Mouse (Mus musculus) right cerebral cortex, postnatal 14 days (tissue): ENCODE results near the gene Kctd19.
A peak's percentile ranks its signal among the peaks of the same experiment; 100 is the strongest.

Source experiments
- DNase-seq: peaks from one replicate; pipeline ENCODE4 v3.0.0; 2022

Gene Kctd19

DNA sequence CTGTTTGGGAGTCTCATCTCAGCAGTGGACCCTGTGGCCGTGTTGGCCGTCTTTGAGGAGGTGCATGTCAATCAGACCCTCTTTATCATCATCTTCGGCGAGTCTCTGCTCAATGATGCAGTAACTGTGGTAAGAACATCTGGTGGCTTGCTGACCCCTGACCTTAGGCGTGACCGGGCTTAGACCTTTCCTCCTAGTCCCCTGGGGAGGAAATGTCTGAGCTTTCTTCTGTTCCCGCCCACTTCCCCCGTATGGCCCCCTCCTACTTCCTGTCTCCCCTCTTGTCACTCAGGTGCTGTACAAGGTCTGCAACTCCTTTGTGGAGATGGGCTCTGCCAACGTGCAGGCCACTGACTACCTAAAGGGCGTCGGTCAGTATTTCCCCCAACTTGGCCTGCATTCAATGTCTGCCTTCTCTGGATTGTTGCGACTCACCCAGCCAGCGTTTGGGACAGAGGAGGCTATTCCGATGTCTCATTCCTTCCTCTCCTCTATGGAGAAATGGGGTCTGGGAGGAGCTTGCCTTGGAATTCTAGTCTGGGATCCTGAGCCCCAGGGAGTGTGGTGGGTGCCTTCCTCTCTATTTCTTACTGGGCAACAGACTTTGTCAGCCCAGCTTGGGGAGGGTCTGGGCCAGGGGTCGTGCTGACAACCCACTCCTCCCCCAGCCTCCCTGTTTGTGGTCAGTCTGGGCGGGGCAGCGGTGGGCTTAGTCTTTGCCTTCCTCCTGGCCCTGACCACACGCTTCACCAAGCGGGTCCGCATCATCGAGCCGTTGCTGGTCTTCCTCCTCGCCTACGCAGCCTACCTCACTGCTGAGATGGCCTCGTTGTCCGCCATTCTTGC, 57.9 kb downstream of the Kctd19 start:
- no peak for DNase-seq

DNA sequence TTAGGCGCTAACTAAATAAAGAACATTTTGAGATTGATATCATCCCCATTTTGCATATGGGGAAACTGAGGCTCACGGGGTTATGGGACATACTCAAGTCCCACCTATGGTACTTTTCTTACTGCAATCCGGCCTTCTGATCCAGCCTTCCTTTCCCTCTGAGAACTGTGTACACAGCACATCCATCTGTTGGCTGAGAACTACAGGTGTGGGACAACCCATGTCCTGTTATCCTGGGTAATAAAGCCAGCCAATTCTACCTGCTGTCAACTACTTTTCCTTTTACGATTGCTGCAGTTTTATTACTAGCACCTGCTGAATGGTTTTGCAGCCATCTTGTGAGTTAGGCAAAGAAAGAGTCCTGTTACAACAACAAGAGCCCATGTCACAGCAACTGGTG, 58.8 kb downstream of the Kctd19 start:
- no peak for DNase-seq

DNA sequence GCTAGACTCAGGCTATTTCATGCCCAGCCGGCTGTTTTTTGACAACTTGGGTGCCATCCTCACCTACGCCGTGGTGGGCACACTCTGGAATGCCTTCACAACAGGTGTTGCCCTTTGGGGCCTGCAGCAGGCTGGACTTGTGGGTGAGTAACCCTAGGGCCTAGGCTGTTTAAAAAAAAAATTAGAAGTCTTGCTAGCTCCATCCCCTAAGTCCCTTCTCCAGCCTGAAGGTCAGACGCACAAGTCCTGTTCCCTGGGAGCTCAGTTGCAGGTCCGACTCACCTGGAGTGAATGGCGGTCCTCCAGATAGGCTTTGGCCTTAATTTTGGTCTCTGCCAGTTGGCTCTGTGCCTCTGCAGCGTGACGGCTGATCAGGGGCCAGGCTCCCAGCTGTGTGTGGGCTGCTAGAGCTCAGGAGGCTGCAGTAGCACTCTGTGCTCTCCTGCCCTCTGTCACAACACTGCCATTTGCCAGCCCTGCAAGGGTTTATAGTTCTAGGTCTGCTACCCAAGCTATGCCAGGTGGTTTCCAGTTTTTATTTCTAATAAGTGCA, 59.6 kb downstream of the Kctd19 start:
- no peak for DNase-seq

DNA sequence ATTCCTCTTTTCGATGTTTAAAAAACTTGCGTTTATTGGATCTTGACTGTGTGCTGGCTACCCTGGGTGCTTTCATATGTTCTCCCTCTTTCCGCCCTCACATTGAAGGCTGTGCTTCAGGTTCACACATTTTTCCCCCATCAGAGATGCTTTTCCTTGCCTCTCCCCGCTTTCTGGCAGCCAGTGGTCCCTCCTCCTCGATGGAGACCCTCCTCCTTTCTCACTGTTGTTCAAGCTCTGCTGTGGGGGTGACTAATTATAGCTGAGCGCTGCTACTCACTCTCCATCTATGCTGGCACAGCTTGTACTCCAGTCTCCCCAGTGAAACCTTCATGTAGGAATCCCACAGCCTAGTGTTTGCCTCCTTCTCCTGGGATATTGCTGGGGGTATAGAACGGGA, 63.1 kb downstream of the Kctd19 start:
- DNase-seq: no peak

DNA sequence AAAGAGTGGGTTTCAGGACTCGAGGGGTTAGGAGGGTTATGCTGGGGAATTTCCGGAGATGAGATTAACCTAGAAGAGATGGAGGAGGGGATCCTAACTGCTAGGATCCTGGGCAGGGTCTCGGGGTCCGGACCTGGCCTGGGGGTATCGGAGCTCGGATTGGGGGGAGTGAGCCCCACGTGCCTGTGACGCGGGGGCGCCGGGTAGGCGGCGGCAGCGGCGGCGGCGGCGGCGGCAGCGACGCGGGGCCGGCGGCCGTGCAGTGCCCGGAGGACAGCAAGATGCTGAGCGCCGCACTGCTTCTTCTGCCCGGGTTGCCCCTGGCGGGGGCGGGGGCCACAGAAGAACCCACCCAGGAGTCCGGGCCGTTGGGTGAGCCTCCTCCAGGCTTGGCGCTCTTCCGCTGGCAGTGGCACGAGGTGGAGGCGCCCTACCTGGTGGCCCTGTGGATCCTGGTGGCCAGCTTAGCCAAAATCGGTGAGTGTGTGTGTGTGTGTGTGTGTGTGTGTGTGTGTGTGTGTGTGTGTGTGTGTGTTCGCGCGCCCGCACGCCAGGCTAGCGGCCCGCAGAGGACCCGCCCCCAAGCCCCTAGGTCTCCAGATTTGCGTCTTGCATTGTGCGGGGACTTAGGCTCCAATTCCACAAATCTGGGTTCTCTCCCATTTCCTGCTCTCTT, 64.1 kb downstream of the Kctd19 start:
- DNase-seq: peak; percentile 38

DNA sequence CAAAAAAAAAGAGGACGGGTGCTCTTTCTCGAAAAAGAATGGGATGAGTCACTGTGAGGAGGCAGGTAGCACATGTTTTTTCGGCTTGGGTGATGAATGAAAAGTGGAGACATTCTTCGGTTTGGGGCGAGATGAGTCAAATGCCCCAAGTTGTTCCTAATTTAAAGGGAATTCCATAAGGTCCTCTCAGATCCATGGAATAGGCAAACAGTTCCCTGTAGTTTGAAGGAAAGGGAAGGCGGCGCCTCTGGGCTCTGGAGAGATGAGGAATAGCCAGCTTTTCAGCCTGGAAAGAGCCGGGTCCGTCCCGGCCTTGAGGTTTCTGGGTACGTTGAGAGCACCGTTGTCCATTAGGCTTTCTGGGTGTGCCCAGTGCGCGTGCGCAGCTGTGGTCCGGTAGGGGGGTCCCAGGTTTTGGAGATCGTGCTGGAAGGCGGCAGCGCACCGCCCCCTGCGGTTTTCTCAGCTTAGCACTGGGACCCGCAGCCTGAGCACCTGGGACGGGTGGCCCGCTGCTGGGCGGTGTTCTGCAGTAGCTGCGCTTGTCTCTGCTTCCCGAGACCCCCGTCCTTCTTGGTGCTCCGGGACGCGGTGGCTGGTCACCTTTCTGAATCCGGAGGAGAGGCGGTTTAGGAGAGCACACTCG, 64.7 kb downstream of the Kctd19 start, which contains the start of gene Slc9a5:
Gene Slc9a5, plus strand, starts transcription at position 394 of the 646 bp plus-strand sequence.
- peak; percentile 57 for DNase-seq

DNA sequence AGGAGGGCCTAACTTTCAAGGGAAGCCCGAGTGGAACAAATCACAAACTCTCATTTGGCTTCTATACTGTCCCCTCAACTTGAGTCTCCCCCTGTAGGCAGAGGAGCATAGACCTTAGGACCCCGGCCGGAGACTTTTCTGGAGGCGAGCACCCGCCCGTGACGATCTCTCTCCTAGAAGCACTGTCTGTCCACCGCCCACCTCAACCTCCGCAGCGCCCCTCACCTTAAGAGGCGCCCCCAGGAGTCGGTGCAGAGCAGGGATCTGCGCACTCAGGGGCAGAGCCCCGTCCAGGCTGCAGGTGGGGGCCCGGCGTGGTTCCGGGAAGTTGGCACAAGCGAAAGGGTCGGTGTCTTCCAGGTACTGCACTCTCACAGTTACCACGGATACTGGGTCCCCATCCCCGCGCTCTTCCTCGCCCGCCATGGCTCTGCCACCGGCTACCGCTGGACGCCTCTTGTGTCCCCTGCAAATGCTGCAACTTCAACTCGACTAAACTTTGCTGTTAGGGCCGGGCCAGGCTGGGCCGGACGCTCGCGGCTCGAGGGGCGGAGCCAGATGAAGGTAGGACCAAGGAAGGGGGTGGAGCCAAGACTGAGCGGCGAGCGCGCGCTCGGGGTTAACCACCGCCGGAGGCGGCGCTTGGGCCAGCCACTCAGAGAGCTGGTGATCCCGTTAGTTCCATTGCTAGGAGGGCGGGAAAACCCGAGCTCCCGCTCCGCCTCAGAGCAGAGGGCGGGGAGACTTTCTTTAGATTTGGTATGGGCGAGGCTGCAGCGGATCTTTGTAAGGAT, 65.7 kb downstream of the Kctd19 start, which contains the start of gene Fhod1:
Gene Fhod1, minus strand, starts transcription at position 526 of the 794 bp plus-strand sequence.
- peak; percentile 86 for DNase-seq

DNA sequence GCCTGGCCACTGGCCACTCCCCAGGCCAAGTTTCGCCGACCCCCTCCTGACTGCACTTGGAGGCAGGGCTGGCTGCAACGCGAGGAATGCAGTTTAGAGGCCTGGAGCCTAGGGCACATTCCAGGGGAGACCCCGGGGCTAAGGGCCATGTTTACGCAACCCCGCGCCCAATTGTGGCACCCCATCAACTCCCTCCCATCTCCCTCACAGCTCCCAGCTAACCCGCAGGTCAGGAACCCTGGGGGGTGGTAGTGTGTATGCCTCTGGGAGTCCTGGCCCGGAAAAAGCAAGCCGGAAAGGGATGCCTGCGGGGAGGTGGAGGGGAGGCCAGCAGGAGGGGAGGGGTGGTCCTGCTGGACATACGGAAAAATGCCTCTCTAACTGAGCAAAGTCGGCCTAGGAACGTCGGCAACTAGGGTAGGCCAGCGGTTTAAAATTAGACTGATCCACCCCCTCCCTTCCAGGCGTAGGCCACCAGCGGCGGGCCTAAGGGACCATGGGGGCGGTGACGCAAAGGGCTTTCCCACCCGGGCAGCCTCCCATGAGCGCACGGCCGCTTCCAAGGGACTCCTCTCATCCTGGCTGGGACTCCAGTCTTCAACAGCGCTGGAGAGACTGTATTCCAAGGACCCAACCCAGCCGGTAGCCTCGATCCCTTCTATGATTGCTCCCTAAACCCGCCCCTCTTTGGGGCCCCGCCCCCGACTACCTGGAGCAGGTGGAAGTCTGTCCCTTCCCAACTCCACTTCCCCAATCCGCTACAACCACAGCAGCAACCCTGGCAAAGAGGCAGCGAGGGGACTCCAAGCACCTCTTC, 66.5 kb downstream of the Kctd19 start:
- no peak for DNase-seq

DNA sequence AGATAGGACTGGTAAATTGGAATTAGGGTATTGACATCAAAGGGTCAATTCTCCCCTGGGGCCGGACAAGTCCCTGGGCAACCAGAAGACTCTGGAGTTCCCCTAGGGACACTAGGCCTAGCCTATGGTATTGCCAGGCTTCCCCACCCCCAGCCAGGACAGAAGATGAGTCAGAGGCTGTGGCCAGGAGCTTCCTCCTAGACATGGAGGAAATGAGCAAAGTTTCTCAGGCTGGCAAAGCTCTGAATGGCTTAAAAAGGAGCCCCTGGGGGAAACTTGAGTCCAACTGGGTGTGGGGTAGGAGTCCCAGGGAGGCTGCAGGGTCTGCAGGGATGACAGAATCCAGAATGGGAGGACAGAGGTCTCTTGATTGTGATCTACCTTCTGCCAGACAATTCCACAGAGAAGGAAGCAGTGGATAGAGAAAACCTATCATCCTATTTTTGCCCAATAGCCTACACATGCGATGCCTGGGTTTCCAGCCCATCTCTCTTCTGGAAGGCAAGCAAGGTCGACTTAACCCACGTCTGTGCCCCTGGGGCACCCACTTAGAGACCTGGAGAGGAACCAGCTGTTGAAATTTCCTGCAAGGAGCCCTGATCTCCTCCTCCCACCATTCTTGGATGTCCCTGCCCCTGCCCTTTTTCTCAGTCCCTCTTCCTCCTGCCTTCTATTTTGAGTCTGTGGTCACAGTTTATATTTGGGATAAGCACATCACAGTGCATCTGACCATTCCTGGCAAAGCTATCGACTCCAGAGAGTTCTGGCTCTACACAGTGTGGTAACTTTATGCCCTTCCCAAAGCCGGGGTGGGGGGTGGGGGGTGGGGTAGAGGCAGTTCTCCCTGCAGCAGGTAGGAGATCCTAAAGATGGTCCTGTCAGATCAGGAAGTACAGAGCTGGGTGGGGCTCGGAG, 68.0 kb downstream of the Kctd19 start:
- DNase-seq: no peak

DNA sequence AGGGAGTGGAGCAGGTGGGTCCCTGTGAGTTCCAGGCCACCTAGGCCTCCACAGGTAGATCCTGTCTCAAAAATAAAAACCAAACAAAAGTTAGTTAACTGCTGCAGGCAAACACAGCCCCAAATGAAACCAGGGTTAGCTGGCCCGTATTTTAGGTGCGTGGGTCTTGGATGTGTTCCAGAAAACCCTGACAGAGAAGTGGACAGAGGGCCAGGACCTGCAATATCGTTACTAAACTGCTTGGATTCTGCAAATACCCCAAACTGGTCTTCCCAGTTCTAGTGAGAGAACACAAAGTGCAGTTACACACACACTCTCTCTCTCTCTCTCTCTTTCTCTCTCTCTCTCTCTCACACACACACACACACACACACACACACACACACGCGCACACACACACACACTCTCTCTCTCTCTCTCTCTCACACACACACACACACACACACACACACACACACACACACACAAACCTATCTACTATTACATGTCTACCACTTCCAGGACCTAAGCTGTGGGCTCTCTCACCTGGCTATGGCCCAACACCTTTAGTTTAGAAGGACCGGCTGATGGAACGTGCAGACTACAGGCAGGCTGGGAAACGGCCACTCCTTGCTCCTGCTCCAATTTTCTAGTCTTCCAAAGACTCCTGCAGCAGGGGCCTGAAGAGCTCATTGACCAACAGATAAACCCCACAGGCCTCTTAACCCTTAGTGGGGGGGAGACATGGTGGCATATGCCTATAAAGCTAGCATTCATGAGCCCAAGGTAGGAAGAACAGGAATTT, 69.3 kb downstream of the Kctd19 start:
- no peak for DNase-seq

DNA sequence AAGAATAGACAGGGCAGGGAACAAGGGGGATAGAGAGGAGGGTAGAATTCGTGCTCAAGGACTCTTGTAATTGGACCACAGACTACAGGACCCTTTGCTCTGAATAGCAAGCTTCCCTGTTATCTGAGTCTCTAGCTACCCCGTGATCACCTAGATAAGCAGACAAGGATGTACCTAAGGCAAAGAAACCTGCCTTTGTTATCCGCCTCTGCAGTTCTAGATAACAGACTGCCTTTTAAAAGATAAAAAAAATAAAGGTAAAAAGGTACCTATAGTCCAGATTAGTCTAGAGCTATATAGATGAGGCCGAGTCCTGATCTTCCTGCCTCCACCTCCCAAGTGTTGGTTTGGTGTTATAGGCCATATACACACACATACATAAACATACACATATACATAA, 70.5 kb downstream of the Kctd19 start:
- no peak for DNase-seq

DNA sequence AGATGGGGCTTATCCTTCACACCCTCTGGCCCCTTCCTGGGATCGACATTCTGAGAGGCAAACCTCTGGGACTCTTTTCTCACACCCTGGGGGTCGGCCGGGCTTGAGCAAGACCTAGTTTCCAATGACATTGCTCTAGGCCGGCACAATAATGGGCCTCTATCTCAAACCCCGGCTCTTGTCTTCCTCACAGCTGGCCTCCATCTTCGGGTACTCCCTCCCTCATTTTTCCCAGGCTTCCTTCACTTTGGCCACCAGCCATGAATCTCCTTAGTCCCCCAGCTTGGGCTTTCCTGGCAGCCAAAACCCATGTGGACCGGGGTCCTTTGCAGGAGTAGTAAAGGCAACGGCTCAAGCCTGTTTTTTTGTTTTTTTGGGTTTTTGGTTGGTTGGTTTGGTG, 71.9 kb downstream of the Kctd19 start:
- DNase-seq: no peak

DNA sequence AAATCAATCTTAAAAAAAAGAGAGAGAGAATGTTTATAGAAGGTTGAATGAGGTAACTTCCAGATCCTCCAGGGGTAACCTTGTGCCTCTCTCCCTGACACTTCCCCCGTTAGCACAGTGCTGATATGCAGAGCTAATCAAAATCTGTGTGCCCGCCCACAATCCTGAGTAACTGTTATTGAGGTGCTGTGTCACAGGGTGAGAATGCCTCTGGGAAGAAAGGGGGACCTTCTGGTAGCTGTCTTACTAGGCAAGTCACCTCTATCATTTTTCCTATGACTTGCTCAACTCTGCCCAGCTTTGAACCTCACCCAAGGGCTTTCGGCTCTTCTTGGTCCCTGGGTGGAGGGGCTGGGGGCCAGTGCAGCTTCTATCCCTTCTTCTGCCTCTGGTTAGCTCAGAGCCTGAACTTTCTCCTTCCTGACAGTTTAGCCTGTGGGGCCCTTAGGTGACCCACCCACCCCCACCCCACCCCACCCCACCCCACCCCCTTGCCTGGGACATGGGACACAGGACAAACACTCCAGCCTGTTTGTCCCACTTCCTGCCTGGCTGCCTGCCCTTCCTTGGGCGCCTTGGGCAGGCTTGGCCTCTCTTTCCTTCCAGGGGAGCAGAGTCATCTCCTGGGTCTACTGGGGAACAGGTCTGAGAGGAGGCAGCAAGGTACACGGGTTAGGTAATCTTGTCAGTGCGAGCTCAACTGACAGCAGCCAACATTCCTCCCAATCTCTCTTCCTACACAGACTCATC, 73.2 kb downstream of the Kctd19 start:
- DNase-seq: no peak

DNA sequence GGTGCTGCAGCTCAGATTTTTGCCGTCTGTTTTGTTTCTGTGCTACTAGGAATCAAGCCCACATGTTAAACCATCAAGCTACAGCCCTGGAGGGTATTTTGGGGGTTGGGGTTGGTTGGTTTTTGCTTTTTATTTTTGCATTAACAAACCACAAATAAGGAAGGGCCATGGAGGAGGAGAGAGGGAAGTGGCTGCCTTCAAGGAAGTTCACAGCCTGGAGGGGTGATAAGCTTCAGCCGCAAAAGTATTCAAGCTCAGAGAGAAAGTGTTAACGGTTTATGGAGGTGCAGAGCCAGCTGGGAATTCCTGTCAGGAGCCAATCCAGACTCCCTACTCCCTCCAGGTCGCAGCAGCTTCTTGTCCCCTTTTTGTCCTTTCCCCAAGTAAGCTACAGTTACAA, 74.3 kb downstream of the Kctd19 start:
- no peak for DNase-seq

DNA sequence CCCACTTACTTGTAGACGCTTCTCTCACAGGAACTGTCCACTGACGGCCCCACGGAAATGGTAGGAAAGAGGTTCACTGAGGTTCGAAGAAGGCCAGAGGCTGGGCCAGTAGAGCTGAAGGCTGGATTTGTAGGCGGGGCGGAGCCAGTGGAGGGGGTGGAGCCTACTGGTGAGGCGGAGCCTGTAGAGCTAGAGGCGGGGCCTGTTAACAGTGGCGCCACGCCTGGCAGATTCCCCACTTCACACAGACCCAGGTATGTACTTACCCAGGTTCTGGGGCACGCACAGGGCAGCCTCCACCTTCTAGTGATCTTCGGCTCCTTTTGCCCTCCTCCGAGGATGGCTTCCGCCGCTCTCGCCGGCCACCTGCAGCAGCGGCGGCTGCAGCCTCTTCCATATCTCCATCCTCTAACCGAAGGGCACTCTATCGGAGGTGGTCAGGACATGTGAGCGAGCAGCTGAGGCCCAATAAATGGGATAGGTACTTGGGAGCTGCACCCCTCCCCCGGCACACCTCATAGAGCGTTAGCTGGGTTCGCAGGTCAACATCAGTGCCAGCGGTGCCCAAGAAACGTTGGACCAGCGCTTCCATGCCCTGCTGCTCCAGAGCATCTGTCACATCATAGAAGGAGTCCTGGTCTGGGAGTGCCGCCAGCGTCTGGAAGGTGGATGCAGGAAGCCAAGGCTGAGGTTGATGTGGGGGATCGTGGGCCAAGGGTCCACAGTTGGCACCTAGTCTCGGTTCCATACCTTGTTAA, 76.8 kb downstream of the Kctd19 start:
- DNase-seq: no peak
